ENCODE assay signal across 9 mouse cellular contexts in genomic region chr15:27786418-27786817, GRCm38 (mm10).
DNase-seq lines count a peak whose midpoint lies in the region; ATAC-seq and TF ChIP-seq lines count a peak whose summit lies in the region.
"Had no signal": no experiment of that assay in that cellular context is flagged by ENCODE, and none has a peak within 500 bp of the region (broad histone marks: within the 10 kb centered on the region; RNA-seq: fewer than 3 reads in every experiment).

No protein-coding gene starts in this region.

- peaks cover 90% of the 10 kb centered on the region for H3K4me1 ChIP-seq in forebrain, embryonic 10.5 days
- H3K4me1 ChIP-seq in hindbrain, embryonic 14.5 days (replicated peaks; ENCODE audit: control insufficient read depth, insufficient read depth, low read length): peaks cover 89% of the 10 kb centered on the region
- H3K4me1 ChIP-seq in neural tube, embryonic 14.5 days (ENCODE audit: control insufficient read depth, insufficient read depth, low read length): peaks cover 88% of the 10 kb centered on the region

- no peak for TF ChIP-seq CTCF in left cerebral cortex, adult 2 months (IDR thresholded peaks at IDR 0.05)

- H3K27ac ChIP-seq in left cerebral cortex, adult 2 months: peak overlapping the region; percentile 95
- peak overlapping the region; percentile 83 for H3K27ac ChIP-seq in forebrain, embryonic 10.5 days
- H3K27ac ChIP-seq in hindbrain, embryonic 14.5 days: peak overlapping the region; percentile 82
- peak overlapping the region; percentile 25; the same call in 1 of the 2 replicates for H3K27ac ChIP-seq in neural tube, embryonic 14.5 days (ENCODE audit: low read depth, low read length)

- H3K4me2 ChIP-seq in hindbrain, embryonic 14.5 days (replicated peaks): peak overlapping the region; percentile 37
- H3K4me2 ChIP-seq in neural tube, embryonic 14.5 days (ENCODE audit: low read depth, low read length): peak overlapping the region; percentile 33; the same call in 1 of the 2 replicates

- 0 out of 2 replicates have a peak, but pooled peaks cover 2% of the 10 kb centered on the region for H3K36me3 ChIP-seq in forebrain, embryonic 10.5 days (replicated peaks)
- H3K36me3 ChIP-seq in hindbrain, embryonic 14.5 days (replicated peaks; ENCODE audit: control insufficient read depth, insufficient read depth): no peaks in the 10 kb centered on the region
- no peaks in the 10 kb centered on the region for H3K36me3 ChIP-seq in neural tube, embryonic 14.5 days (ENCODE audit: control insufficient read depth, insufficient read depth, low read length)

- no peaks in the 10 kb centered on the region for H3K27me3 ChIP-seq in forebrain, embryonic 10.5 days (ENCODE audit: poor library complexity, severe bottlenecking)
- H3K27me3 ChIP-seq in hindbrain, embryonic 14.5 days (ENCODE audit: control insufficient read depth, insufficient read depth, low read length): no peaks in the 10 kb centered on the region
- H3K27me3 ChIP-seq in neural tube, embryonic 14.5 days (ENCODE audit: control insufficient read depth, insufficient read depth, low read length): no peaks in the 10 kb centered on the region

- intact Hi-C loops in left cerebral cortex, adult 2 months (cut with DNase I): no loop called here

- H3K4me3 ChIP-seq in left cerebral cortex, adult 2 months: peak overlapping the region; percentile 55
- peak overlapping the region; percentile 38 for H3K4me3 ChIP-seq in forebrain, embryonic 10.5 days
- H3K4me3 ChIP-seq in hindbrain, embryonic 14.5 days (replicated peaks; ENCODE audit: low read length): peak overlapping the region; percentile 24; the same call in 1 of the 2 replicates
- H3K4me3 ChIP-seq in neural tube, embryonic 14.5 days (ENCODE audit: low read depth, low read length): peak overlapping the region; percentile 21

- no peak for ATAC-seq in hindbrain, embryonic 14.5 days (ENCODE audit: low FRiP score)
- ATAC-seq in neural tube, embryonic 14.5 days (ENCODE audit: low read depth): no peak
- ATAC-seq in activated CD4-positive, CD25-positive, alpha-beta regulatory T cell, adult 4 months: no peak

- no peak for DNase-seq in left cerebral cortex, adult 2 months (ENCODE audit: extremely low spot score in 1 of 2, low spot score in 2 of 2)
- DNase-seq in left cerebral cortex, adult 18-20 months (ENCODE audit: low spot score in 2 of 2): no peak
- no peak for DNase-seq in forebrain, embryonic 10.5 days (ENCODE audit: extremely low spot score, low spot score)
- no peak for DNase-seq in hindbrain, embryonic 14.5 days (ENCODE audit: low spot score)
- DNase-seq in spleen, adult 18-20 months: no peak
- DNase-seq in layer of hippocampus, postnatal 36 days: no peak
- DNase-seq: layer of hippocampus, adult 9-11 months had no signal

- no peaks in the 10 kb centered on the region for H3K9me3 ChIP-seq in forebrain, embryonic 10.5 days
- no peaks in the 10 kb centered on the region for H3K9me3 ChIP-seq in hindbrain, embryonic 14.5 days (ENCODE audit: control insufficient read depth, low read length)
- no peaks in the 10 kb centered on the region for H3K9me3 ChIP-seq in neural tube, embryonic 14.5 days (ENCODE audit: control insufficient read depth, low read length)

- WGBS in forebrain, embryonic 10.5 days: 64% methylated on average over 11 of the region's 11 CpGs
- WGBS in hindbrain, embryonic 14.5 days: 32% methylated on average over 11 of the region's 11 CpGs
- WGBS in neural tube, embryonic 14.5 days: 38% methylated on average over 11 of the region's 11 CpGs

- H3K9ac ChIP-seq in hindbrain, embryonic 14.5 days: no peak overlapping the region
- no peak overlapping the region for H3K9ac ChIP-seq in neural tube, embryonic 14.5 days (replicated peaks; ENCODE audit: low read depth, low read length)

Comparison
In these comparisons a context has a peak if more than half of its experiments do, and no peak if none do; other contexts are left out.
1. H3K27ac ChIP-seq: peak in every context shown above with its lines; median percentile 95 in left cerebral cortex, adult 2 months; 83 in forebrain, embryonic 10.5 days; 82 in hindbrain, embryonic 14.5 days; 25 in neural tube, embryonic 14.5 days.